Mouse (Mus musculus): ENCODE results near the gene Vmn1r200. TPM values are rescaled to one million over a fixed set of nuclear protein-coding genes. Genes with fewer than 3 reads are reported as not detected.

Gene Vmn1r200
- polyA plus RNA-seq, 1 experiment from 2014 or later, result not detected

Other genes with a start within 250 kb of the Vmn1r200 start
- not detected in 2 replicates for gene Vmn1r191, start 206.4 kb upstream of the Vmn1r200 start, polyA plus RNA-seq (2014; fragmentation: Nextera tagmentation; extraction: Ambion mirVana)
- gene Vmn1r192, start 199.2 kb upstream of the Vmn1r200 start, polyA plus RNA-seq (2014; fragmentation: Nextera tagmentation; extraction: Ambion mirVana), result not detected in 2 replicates
- gene Vmn1r193, start 167.2 kb upstream of the Vmn1r200 start, polyA plus RNA-seq (2014; fragmentation: Nextera tagmentation; extraction: Ambion mirVana), result not detected in 2 replicates
- gene Vmn1r194, start 146.2 kb upstream of the Vmn1r200 start, polyA plus RNA-seq (2014; fragmentation: Nextera tagmentation; extraction: Ambion mirVana), result not detected in 2 replicates
- gene Vmn1r195, start 119.9 kb upstream of the Vmn1r200 start, polyA plus RNA-seq (2014; fragmentation: Nextera tagmentation; extraction: Ambion mirVana), result not detected in 2 replicates
- gene Vmn1r196, start 100.5 kb upstream of the Vmn1r200 start, polyA plus RNA-seq (2014; fragmentation: Nextera tagmentation; extraction: Ambion mirVana), result not detected in 2 replicates
- gene Vmn1r197, start 65.8 kb upstream of the Vmn1r200 start, polyA plus RNA-seq (2014; fragmentation: Nextera tagmentation; extraction: Ambion mirVana), result not detected in 2 replicates
- gene Vmn1r198, start 40.0 kb upstream of the Vmn1r200 start, polyA plus RNA-seq (2014; fragmentation: Nextera tagmentation; extraction: Ambion mirVana), result not detected in 2 replicates
- not detected in 2 replicates for gene Vmn1r199, start 10.6 kb upstream of the Vmn1r200 start, polyA plus RNA-seq (2014; fragmentation: Nextera tagmentation; extraction: Ambion mirVana)
- gene Vmn1r201, start 81.5 kb downstream of the Vmn1r200 start, polyA plus RNA-seq (2014; fragmentation: Nextera tagmentation; extraction: Ambion mirVana), result not detected in 2 replicates
- gene Vmn1r202, start 115.0 kb downstream of the Vmn1r200 start, polyA plus RNA-seq (2014; fragmentation: Nextera tagmentation; extraction: Ambion mirVana), result not detected in 2 replicates
- not detected in 2 replicates for gene Vmn1r203, start 127.7 kb downstream of the Vmn1r200 start, polyA plus RNA-seq (2014; fragmentation: Nextera tagmentation; extraction: Ambion mirVana)
- gene Vmn1r204, start 162.8 kb downstream of the Vmn1r200 start, polyA plus RNA-seq (2014; fragmentation: Nextera tagmentation; extraction: Ambion mirVana), result not detected in 2 replicates
- not detected in 2 replicates for gene Vmn1r205, start 202.6 kb downstream of the Vmn1r200 start, polyA plus RNA-seq (2014; fragmentation: Nextera tagmentation; extraction: Ambion mirVana)
- not detected in 2 replicates for gene Vmn1r206, start 233.9 kb downstream of the Vmn1r200 start, polyA plus RNA-seq (2014; fragmentation: Nextera tagmentation; extraction: Ambion mirVana)

Data from liver, embryonic 11.5 days (tissue).